Mouse (Mus musculus): ENCODE measurements around the gene Tpr. TPM values are rescaled to one million over a fixed set of nuclear protein-coding genes. Genes with fewer than 3 reads are reported as not detected.
A peak's percentile ranks its signal among the peaks of the same experiment; 100 is the strongest.

The Tpr gene
- polyA plus RNA-seq (2012; rRNA removed), result 44.6 and 50.3 TPM in 2 replicates

- Histone ChIP-seq H3K27ac (ENCODE audit: insufficient read depth, low read depth, low read length) (peak within 1 kb of the TSS; percentile 97), H3K36me3 (ENCODE audit: control insufficient read depth, insufficient read depth, low read length) (peaks cover 1% of the 10 kb centered on the region; the same call in 1 of the 2 replicates), H3K4me1 (ENCODE audit: control insufficient read depth, insufficient read depth, low read length) (no peaks in the 10 kb centered on the region; the same call in 1 of the 2 replicates), H3K4me3 (ENCODE audit: insufficient read depth, low read depth, low read length) (peak within 1 kb of the TSS; percentile 88), H3K27me3 (replicated peaks; ENCODE audit: control insufficient read depth, insufficient read depth, low read length) (no peaks in the 10 kb centered on the region)
- peak; percentile 99 for DNase-seq
- WGBS, result under 1% methylated on average over 76 of the region's 76 CpGs
- TF ChIP-seq CTCF (conservative IDR thresholded peaks at IDR 0.05; ENCODE audit: insufficient read depth, insufficient read length, low read depth, low read length), result peak; percentile 59
- TF ChIP-seq POLR2A (IDR thresholded peaks at IDR 0.05; ENCODE audit: low read depth, low read length), result no peak
Measured at GRCm38 (mm10) chr1:150392638-150393487, at the start of gene Tpr, which contains the start of gene Odr4. Gene Tpr (plus strand): TSS chr1:150392838. Gene Odr4 (minus strand): TSS chr1:150393080.

- TF ChIP-seq POLR2A (IDR thresholded peaks at IDR 0.05; ENCODE audit: low read depth, low read length) (no peak), CTCF (conservative IDR thresholded peaks at IDR 0.05; ENCODE audit: insufficient read depth, insufficient read length, low read depth, low read length) (no peak)
- WGBS, result 85% methylated on average over 1 of the region's 1 CpGs
- peaks cover 10% of the 10 kb centered on the region for H3K36me3 ChIP-seq (ENCODE audit: control insufficient read depth, insufficient read depth, low read length)
- H3K27me3 ChIP-seq (replicated peaks; ENCODE audit: control insufficient read depth, insufficient read depth, low read length), result no peaks in the 10 kb centered on the region
- no peaks in the 10 kb centered on the region for H3K4me1 ChIP-seq (ENCODE audit: control insufficient read depth, insufficient read depth, low read length)
- no peak overlapping the region for H3K4me3 ChIP-seq (ENCODE audit: insufficient read depth, low read depth, low read length)
- DNase-seq, result no peak
- H3K27ac ChIP-seq (ENCODE audit: insufficient read depth, low read depth, low read length), result no peak overlapping the region
Measured at GRCm38 (mm10) chr1:150360864-150361263, 31.8 kb upstream of the Tpr start.

- Histone ChIP-seq H3K4me3 (ENCODE audit: insufficient read depth, low read depth, low read length) (no peak overlapping the region), H3K36me3 (ENCODE audit: control insufficient read depth, insufficient read depth, low read length) (0 out of 2 replicates have a peak, but pooled peaks cover 2% of the 10 kb centered on the region), H3K27me3 (replicated peaks; ENCODE audit: control insufficient read depth, insufficient read depth, low read length) (no peaks in the 10 kb centered on the region), H3K27ac (ENCODE audit: insufficient read depth, low read depth, low read length) (no peak overlapping the region), H3K4me1 (ENCODE audit: control insufficient read depth, insufficient read depth, low read length) (no peaks in the 10 kb centered on the region)
- TF ChIP-seq POLR2A (IDR thresholded peaks at IDR 0.05; ENCODE audit: low read depth, low read length), result no peak
- TF ChIP-seq CTCF (conservative IDR thresholded peaks at IDR 0.05; ENCODE audit: insufficient read depth, insufficient read length, low read depth, low read length), result no peak
- 84% methylated on average over 3 of the region's 3 CpGs for WGBS
- DNase-seq, result no peak
Measured at GRCm38 (mm10) chr1:150372895-150373294, 19.7 kb upstream of the Tpr start.

- H3K27ac ChIP-seq (ENCODE audit: insufficient read depth, low read depth, low read length), result no peak overlapping the region
- DNase-seq, result no peak
- TF ChIP-seq CTCF (conservative IDR thresholded peaks at IDR 0.05; ENCODE audit: insufficient read depth, insufficient read length, low read depth, low read length) (no peak), POLR2A (IDR thresholded peaks at IDR 0.05; ENCODE audit: low read depth, low read length) (no peak)
- no peak overlapping the region for H3K4me3 ChIP-seq (ENCODE audit: insufficient read depth, low read depth, low read length)
- 0 out of 2 replicates have a peak, but pooled peaks cover 2% of the 10 kb centered on the region for H3K36me3 ChIP-seq (ENCODE audit: control insufficient read depth, insufficient read depth, low read length)
- 92% methylated on average over 2 of the region's 2 CpGs for WGBS
- H3K4me1 ChIP-seq (ENCODE audit: control insufficient read depth, insufficient read depth, low read length), result no peaks in the 10 kb centered on the region
- no peaks in the 10 kb centered on the region for H3K27me3 ChIP-seq (replicated peaks; ENCODE audit: control insufficient read depth, insufficient read depth, low read length)
Measured at GRCm38 (mm10) chr1:150374247-150374646, 18.4 kb upstream of the Tpr start.

- Histone ChIP-seq H3K4me1 (ENCODE audit: control insufficient read depth, insufficient read depth, low read length) (no peaks in the 10 kb centered on the region), H3K36me3 (ENCODE audit: control insufficient read depth, insufficient read depth, low read length) (peaks cover 5% of the 10 kb centered on the region), H3K4me3 (ENCODE audit: insufficient read depth, low read depth, low read length) (no peak overlapping the region), H3K27ac (ENCODE audit: insufficient read depth, low read depth, low read length) (no peak overlapping the region), H3K27me3 (replicated peaks; ENCODE audit: control insufficient read depth, insufficient read depth, low read length) (no peaks in the 10 kb centered on the region)
- 94% methylated on average over 4 of the region's 4 CpGs for WGBS
- no peak for DNase-seq
- TF ChIP-seq POLR2A (IDR thresholded peaks at IDR 0.05; ENCODE audit: low read depth, low read length) (no peak), CTCF (conservative IDR thresholded peaks at IDR 0.05; ENCODE audit: insufficient read depth, insufficient read length, low read depth, low read length) (no peak)
Measured at GRCm38 (mm10) chr1:150384138-150384537, 8.5 kb upstream of the Tpr start.

GRCm38 (mm10) chr1:150387572-150387971 is 5.1 kb upstream of the Tpr start:
- TF ChIP-seq CTCF (conservative IDR thresholded peaks at IDR 0.05; ENCODE audit: insufficient read depth, insufficient read length, low read depth, low read length), result no peak
- no peak for TF ChIP-seq POLR2A (IDR thresholded peaks at IDR 0.05; ENCODE audit: low read depth, low read length)
- Histone ChIP-seq H3K36me3 (ENCODE audit: control insufficient read depth, insufficient read depth, low read length) (peaks cover 5% of the 10 kb centered on the region; the same call in 1 of the 2 replicates), H3K4me3 (ENCODE audit: insufficient read depth, low read depth, low read length) (no peak overlapping the region), H3K27ac (ENCODE audit: insufficient read depth, low read depth, low read length) (no peak overlapping the region), H3K27me3 (replicated peaks; ENCODE audit: control insufficient read depth, insufficient read depth, low read length) (no peaks in the 10 kb centered on the region), H3K4me1 (ENCODE audit: control insufficient read depth, insufficient read depth, low read length) (no peaks in the 10 kb centered on the region; the same call in 1 of the 2 replicates)
- no peak for DNase-seq
- 87% methylated on average over 9 of the region's 9 CpGs for WGBS
